Mouse (Mus musculus): ENCODE results near the gene Myb.

The Myb gene

GRCm38 (mm10) chr10:21130901-21131493 is 29.8 kb downstream of the Myb start:
- DNase-seq (ENCODE audit: low read depth, low spot score) = no peak

GRCm38 (mm10) chr10:21128086-21128611 is 32.6 kb downstream of the Myb start:
- DNase-seq (ENCODE audit: low read depth, low spot score) = no peak

- DNase-seq (ENCODE audit: low read depth, low spot score) = no peak
These were observed 42.4 kb downstream of the Myb start for GRCm38 (mm10) chr10:21118341-21118740.

GRCm38 (mm10) chr10:21114459-21114858 is 46.3 kb downstream of the Myb start:
- no peak for DNase-seq (ENCODE audit: low read depth, low spot score)

- DNase-seq (ENCODE audit: low read depth, low spot score) = no peak
These were observed 48.1 kb downstream of the Myb start for GRCm38 (mm10) chr10:21112689-21113088.

- DNase-seq (ENCODE audit: low read depth, low spot score) = no peak
These were observed 51.3 kb downstream of the Myb start for GRCm38 (mm10) chr10:21109337-21110056.

- no peak for DNase-seq (ENCODE audit: low read depth, low spot score)
These were observed 52.0 kb downstream of the Myb start for GRCm38 (mm10) chr10:21108796-21109195.

GRCm38 (mm10) chr10:21108182-21108581 is 52.6 kb downstream of the Myb start:
- no peak for DNase-seq (ENCODE audit: low read depth, low spot score)

GRCm38 (mm10) chr10:21105206-21105605 is 55.6 kb downstream of the Myb start:
- no peak for DNase-seq (ENCODE audit: low read depth, low spot score)

GRCm38 (mm10) chr10:21102689-21103088 is 58.1 kb downstream of the Myb start:
- no peak for DNase-seq (ENCODE audit: low read depth, low spot score)

- DNase-seq (ENCODE audit: low read depth, low spot score) = no peak
These were observed 58.8 kb downstream of the Myb start for GRCm38 (mm10) chr10:21101948-21102347.

- DNase-seq (ENCODE audit: low read depth, low spot score) = no peak
These were observed 60.0 kb downstream of the Myb start for GRCm38 (mm10) chr10:21100646-21101249.

GRCm38 (mm10) chr10:21099515-21099914 is 61.3 kb downstream of the Myb start:
- DNase-seq (ENCODE audit: low read depth, low spot score) = no peak

GRCm38 (mm10) chr10:21095541-21095940 is 65.2 kb downstream of the Myb start:
- DNase-seq (ENCODE audit: low read depth, low spot score) = no peak

GRCm38 (mm10) chr10:21094896-21095295 is 65.9 kb downstream of the Myb start:
- no peak for DNase-seq (ENCODE audit: low read depth, low spot score)

- no peak for DNase-seq (ENCODE audit: low read depth, low spot score)
These were observed 67.5 kb downstream of the Myb start for GRCm38 (mm10) chr10:21093301-21093700.

- no peak for DNase-seq (ENCODE audit: low read depth, low spot score)
These were observed 68.1 kb downstream of the Myb start for GRCm38 (mm10) chr10:21092501-21093270.

- DNase-seq (ENCODE audit: low read depth, low spot score) = no peak
These were observed 69.7 kb downstream of the Myb start for GRCm38 (mm10) chr10:21090922-21091700.

- DNase-seq (ENCODE audit: low read depth, low spot score) = no peak
These were observed 71.2 kb downstream of the Myb start for GRCm38 (mm10) chr10:21089541-21089940.

- DNase-seq (ENCODE audit: low read depth, low spot score) = no peak
These were observed 73.1 kb downstream of the Myb start for GRCm38 (mm10) chr10:21087614-21088232.

- no peak for DNase-seq (ENCODE audit: low read depth, low spot score)
These were observed 75.7 kb downstream of the Myb start for GRCm38 (mm10) chr10:21085044-21085443.

Data from c-Kit-negative CD71-positive TER-119-positive erythroid progenitor cells, embryonic 14.5 days (primary cell).